Comparison of ENCODE assay signal across 8 mouse cellular contexts in the genomic region with DNA sequence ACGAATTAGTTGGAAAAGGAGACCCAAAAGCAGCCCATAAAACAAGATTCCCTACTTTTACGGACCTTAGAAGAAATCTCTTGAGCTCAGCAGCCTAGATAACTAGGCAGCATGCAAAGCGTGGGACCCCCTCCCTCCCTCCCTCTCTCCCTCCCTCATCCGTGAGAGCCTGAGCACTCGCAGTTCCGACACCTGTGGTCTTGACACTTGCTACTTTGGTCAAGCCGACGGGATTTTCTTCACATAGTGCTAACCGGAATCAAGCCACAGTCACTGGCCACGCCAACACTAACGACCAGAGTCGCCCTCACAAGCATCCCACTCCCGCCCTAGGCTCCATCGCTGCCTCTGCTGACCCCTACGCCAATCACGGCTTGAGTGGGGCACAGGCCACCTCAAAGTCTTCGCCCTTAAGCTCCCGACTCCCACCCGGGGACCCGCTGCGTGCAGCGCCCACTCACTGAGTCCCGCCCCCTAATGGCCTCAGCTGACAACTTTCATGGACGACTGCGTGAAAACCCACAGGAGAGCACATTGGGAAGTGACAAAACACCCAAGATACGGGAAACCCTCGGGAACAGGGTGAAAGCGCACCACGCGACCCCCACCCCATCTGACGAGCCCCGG. TPM values are rescaled to one million over a fixed set of nuclear protein-coding genes. Genes with fewer than 3 reads are reported as not detected.
A peak's percentile ranks its signal among the peaks of the same experiment; 100 is the strongest.
DNase-seq lines count a peak whose midpoint lies in the region; ATAC-seq and TF ChIP-seq lines count a peak whose summit lies in the region.

No protein-coding gene starts in this region.

- TF ChIP-seq POLR2A in bone marrow macrophage, adult 2 months (IDR thresholded peaks at IDR 0.05; ENCODE audit: borderline replicate concordance, low read depth, low read length): no peak

- H3K4me3 ChIP-seq in kidney, postnatal 0 days (replicated peaks; ENCODE audit: low read depth, low read length): peak overlapping the region; percentile 68
- peak overlapping the region; percentile 98 for H3K4me3 ChIP-seq in bone marrow macrophage, adult 2 months (ENCODE audit: insufficient read depth, low read length)
- H3K4me3 ChIP-seq in heart, embryonic 16.5 days (ENCODE audit: low read length): peak overlapping the region; percentile 82
- H3K4me3 ChIP-seq in macrophage (ENCODE audit: inconsistent target): peak overlapping the region; percentile 91

- under 1% methylated on average over 32 of the region's 32 CpGs for WGBS in kidney, postnatal 0 days
- 1% methylated on average over 32 of the region's 32 CpGs for WGBS in heart, embryonic 16.5 days
- WGBS in macrophage (ENCODE audit: missing documents): 2% methylated on average over 28 of the region's 32 CpGs

- H3K4me1 ChIP-seq in kidney, postnatal 0 days (replicated peaks; ENCODE audit: insufficient read depth, low read length): 0 out of 2 replicates have a peak, but pooled peaks cover 9% of the 10 kb centered on the region
- H3K4me1 ChIP-seq in bone marrow macrophage, adult 2 months (ENCODE audit: control insufficient read depth, insufficient read depth, low read length): peaks cover 34% of the 10 kb centered on the region
- peaks cover 15% of the 10 kb centered on the region for H3K4me1 ChIP-seq in heart, embryonic 16.5 days (ENCODE audit: control insufficient read depth, insufficient read depth, low read length)

- peak; percentile 38 for TF ChIP-seq CTCF in kidney, postnatal 0 days (IDR thresholded peaks at IDR 0.05; ENCODE audit: low read depth)
- TF ChIP-seq CTCF in bone marrow macrophage, adult 2 months (IDR thresholded peaks at IDR 0.05; ENCODE audit: low read depth, low read length): no peak

- peaks cover 54% of the 10 kb centered on the region for H3K79me2 ChIP-seq in macrophage (ENCODE audit: inconsistent target)

- H3K36me3 ChIP-seq in kidney, postnatal 0 days (ENCODE audit: insufficient read depth, low read length): peaks cover 10% of the 10 kb centered on the region; the same call in 1 of the 2 replicates
- peaks cover 10% of the 10 kb centered on the region; the same call in 1 of the 2 replicates for H3K36me3 ChIP-seq in heart, embryonic 16.5 days (ENCODE audit: control insufficient read depth, insufficient read depth)
- peaks cover 22% of the 10 kb centered on the region; the same call in 1 of the 2 replicates for H3K36me3 ChIP-seq in macrophage (ENCODE audit: inconsistent target)

- H3K4me2 ChIP-seq in kidney, postnatal 0 days (ENCODE audit: low read length): peak overlapping the region; percentile 79
- peak overlapping the region; percentile 77 for H3K4me2 ChIP-seq in heart, embryonic 16.5 days (ENCODE audit: low read depth, low read length)

- peak overlapping the region; percentile 90 for H3K27ac ChIP-seq in kidney, postnatal 0 days
- peak overlapping the region; percentile 93 for H3K27ac ChIP-seq in bone marrow macrophage, adult 2 months (ENCODE audit: insufficient read depth, low read depth, low read length)
- H3K27ac ChIP-seq in heart, embryonic 16.5 days (ENCODE audit: low read length): peak overlapping the region; percentile 92
- H3K27ac ChIP-seq in macrophage: peak overlapping the region; percentile 88

- H3K9ac ChIP-seq in kidney, postnatal 0 days (ENCODE audit: low read depth, low read length): peak overlapping the region; percentile 72
- H3K9ac ChIP-seq in heart, embryonic 16.5 days (ENCODE audit: low read length): peak overlapping the region; percentile 84

- no peaks in the 10 kb centered on the region for H3K9me3 ChIP-seq in kidney, postnatal 0 days (replicated peaks; ENCODE audit: low read length)
- 0 out of 2 replicates have a peak, but pooled peaks cover 2% of the 10 kb centered on the region for H3K9me3 ChIP-seq in heart, embryonic 16.5 days (replicated peaks; ENCODE audit: control insufficient read depth, low read length)

- peak; percentile 64; the same call in 1 of the 2 replicates for ATAC-seq in kidney, postnatal 0 days (replicated peaks; ENCODE audit: low FRiP score, low read depth)
- ATAC-seq in heart, embryonic 16.5 days (replicated peaks; ENCODE audit: extremely low read depth, insufficient read depth, low FRiP score): peak; percentile 59

- no peaks in the 10 kb centered on the region for H3K27me3 ChIP-seq in kidney, postnatal 0 days (ENCODE audit: insufficient read depth, low read length)
- no peaks in the 10 kb centered on the region for H3K27me3 ChIP-seq in heart, embryonic 16.5 days (ENCODE audit: control insufficient read depth, insufficient read depth, low read length)

- DNase-seq in kidney, postnatal 0 days (ENCODE audit: low spot score): no peak
- DNase-seq in kidney, postnatal 10 days: no peak
- no peak for DNase-seq in adrenal gland, adult 2 months
- DNase-seq in adrenal gland, adult 18-20 months (ENCODE audit: low spot score in 2 of 2): no peak
- DNase-seq in adrenal gland, postnatal 25 days: no peak

RNA-seq across cellular contexts. Expression of a gene that starts 0.6 kb away (rescaled TPM):
- polyA plus RNA-seq in kidney, postnatal 0 days (2015; fragmentation: Nextera tagmentation; extraction: Ambion mirVana): 11.8 and 12.8 TPM in 2 replicates
- 29.9 and 33.0 TPM in 2 replicates for polyA plus RNA-seq in bone marrow macrophage, adult 2 months (2012; ENCODE audit: insufficient read depth, insufficient read length, missing spikeins)
- polyA plus RNA-seq in heart, embryonic 16.5 days (2015; fragmentation: Nextera tagmentation; extraction: Ambion mirVana): 10.6 and 12.2 TPM in 2 replicates
- total RNA-seq in macrophage (2018; cell fraction: chromatin; rRNA removed): 10 to 100 TPM; 20.0 to 82.9 (median 45.3) TPM
- 10 to 100 TPM in 23 of 26 experiments, 1 to 10 TPM in 3; 8.1 to 21.9 (median 13.5) TPM for total RNA-seq in macrophage (2018; cell fraction: cytosol; rRNA removed)
- total RNA-seq in macrophage (2018; cell fraction: nucleus; rRNA removed): 10 to 100 TPM; 16.1 to 68.5 (median 36.5) TPM
- 14.7 to 18.7 TPM (median 16.7 TPM) in 3 replicates for polyA plus RNA-seq in macrophage (2018)
- 10 to 100 TPM; 19.1 to 20.6 TPM for total RNA-seq in adrenal gland, adult 2 months (2021)
- 1.4 and 1.8 TPM in 2 replicates for polyA plus RNA-seq in adrenal gland, adult 2 months (2012; rRNA removed)
- total RNA-seq in adrenal gland, adult 18-20 months (2021): 10 to 100 TPM; 20.1 to 20.9 TPM
- 22.4 and 23.0 TPM in 2 replicates for total RNA-seq in adrenal gland, postnatal 25 days (2021)

RNA-seq across cellular contexts. Expression of a gene that starts 38.6 kb away (rescaled TPM):
- polyA plus RNA-seq in kidney, postnatal 0 days (2015; fragmentation: Nextera tagmentation; extraction: Ambion mirVana): not detected in 2 replicates
- 0.59 TPM in 1 of 2 replicates, not detected in the other for polyA plus RNA-seq in bone marrow macrophage, adult 2 months (2012; ENCODE audit: insufficient read depth, insufficient read length, missing spikeins)
- polyA plus RNA-seq in heart, embryonic 16.5 days (2015; fragmentation: Nextera tagmentation; extraction: Ambion mirVana): 0.24 and 0.28 TPM in 2 replicates
- total RNA-seq in macrophage (2018; cell fraction: chromatin; rRNA removed): under 1 TPM in 2 of 26 experiments, not detected in 24; 0.33 TPM
- under 1 TPM; 0.03 to 0.56 (median 0.23) TPM for total RNA-seq in macrophage (2018; cell fraction: cytosol; rRNA removed)
- total RNA-seq in macrophage (2018; cell fraction: nucleus; rRNA removed): under 1 TPM in 16 of 26 experiments, not detected in 10; 0.17 to 0.89 (median 0.40) TPM
- 0.35 to 0.52 TPM (median 0.43 TPM) in 3 replicates for polyA plus RNA-seq in macrophage (2018)
- not detected for total RNA-seq in adrenal gland, adult 2 months (2021)
- 0.04 and 0.18 TPM in 2 replicates for polyA plus RNA-seq in adrenal gland, adult 2 months (2012; rRNA removed)
- not detected for total RNA-seq in adrenal gland, adult 18-20 months (2021)
- not detected in 2 replicates for total RNA-seq in adrenal gland, postnatal 25 days (2021)
